Mouse (Mus musculus) forebrain, embryonic 15.5 days (tissue): ENCODE data around the gene Olfr259. TPM values are rescaled to one million over a fixed set of nuclear protein-coding genes. Genes with fewer than 3 reads are reported as not detected.

ENCODE experiments used
- ATAC-seq: fragments of 200-750 bp; cut with Nextera tagmentation; replicated peaks from 2 replicates; pipeline ENCODE4 v1.8.0; 2017; ENCODE audit warnings: mild to moderate bottlenecking, moderate TSS enrichment, moderate library complexity
- H3K27ac ChIP-seq: fragments of 300-500 bp; sonication (generic); replicated peaks from 2 replicates; pipeline ENCODE4 v1.5.1; 2015; ENCODE audit warnings: mild to moderate bottlenecking, inconsistent platforms
- H3K27me3 ChIP-seq: fragments of 300-500 bp; sonication (generic); 2 replicates; pipeline ENCODE4 v1.6.1; 2015; ENCODE audit warnings: inconsistent platforms
- H3K36me3 ChIP-seq: fragments of 300-500 bp; sonication (generic); 2 replicates; pipeline ENCODE4 v1.6.1; 2015; ENCODE audit warnings: mild to moderate bottlenecking, inconsistent platforms
- H3K4me1 ChIP-seq: fragments of 300-500 bp; sonication (generic); 2 replicates; pipeline ENCODE4 v1.6.1; 2015; ENCODE audit warnings: inconsistent platforms
- H3K4me2 ChIP-seq: fragments of 300-500 bp; sonication (generic); replicated peaks from 2 replicates; pipeline ENCODE4 v1.6.1; 2015; ENCODE audit warnings: mild to moderate bottlenecking, inconsistent platforms
- H3K4me3 ChIP-seq: fragments of 300-500 bp; sonication (generic); 2 replicates; pipeline ENCODE4 v1.5.1; 2015; ENCODE audit warnings: mild to moderate bottlenecking, inconsistent platforms
- H3K9ac ChIP-seq: fragments of 300-500 bp; sonication (generic); replicated peaks from 2 replicates; pipeline ENCODE4 v1.6.1; 2015; ENCODE audit warnings: mild to moderate bottlenecking, inconsistent platforms
- H3K9me3 ChIP-seq: fragments of 300-500 bp; sonication (generic); 2 replicates; pipeline ENCODE4 v1.6.1; 2016; ENCODE audit warnings: inconsistent platforms
- WGBS: fragments of 180-500 bp; shearing (Covaris S2); methylation state at CpG from one replicate; pipeline ENCODE4 v1.1.7; 2015; ENCODE audit warnings: mixed read lengths; 5-methylcytosine and 5-hydroxymethylcytosine counted together
- polyA plus RNA-seq: library from polyadenylated mRNA; unstranded; fragments of >200 nt; fragmentation: Nextera tagmentation; extraction: Ambion mirVana; gene quantifications from 2 replicates; pipeline ENCODE4 v1.2.1, GENCODE M21; 2015

Olfr259 gene
- polyA plus RNA-seq, result not detected in 2 replicates

- Histone ChIP-seq H3K36me3 (no peaks in the 10 kb centered on the region), H3K4me2 (no peak within 1 kb of the TSS), H3K9ac (no peak within 1 kb of the TSS), H3K27ac (no peak within 1 kb of the TSS), H3K4me1 (no peaks in the 10 kb centered on the region), H3K4me3 (no peak within 1 kb of the TSS), H3K9me3 (no peaks in the 10 kb centered on the region), H3K27me3 (no peaks in the 10 kb centered on the region)
- no peak for ATAC-seq
Observed at GRCm38 (mm10) chr2:87114467-87114866, at the start of gene Olfr259. Gene Olfr259, minus strand, starts transcription at chr2:87114567.

- no peak within 1 kb of the TSS for H3K9ac ChIP-seq
- H3K36me3 ChIP-seq, result no peaks in the 10 kb centered on the region
- H3K9me3 ChIP-seq, result no peaks in the 10 kb centered on the region
- H3K27me3 ChIP-seq, result no peaks in the 10 kb centered on the region
- H3K4me1 ChIP-seq, result no peaks in the 10 kb centered on the region
- H3K4me2 ChIP-seq, result no peak within 1 kb of the TSS
- H3K27ac ChIP-seq, result no peak within 1 kb of the TSS
- ATAC-seq, result no peak
- no peak within 1 kb of the TSS for H3K4me3 ChIP-seq
Observed at GRCm38 (mm10) chr2:87152524-87152923, 38.2 kb upstream of the Olfr259 start, which contains the start of gene Olfr1111. Gene Olfr1111, minus strand, starts transcription at chr2:87152624.

DNA sequence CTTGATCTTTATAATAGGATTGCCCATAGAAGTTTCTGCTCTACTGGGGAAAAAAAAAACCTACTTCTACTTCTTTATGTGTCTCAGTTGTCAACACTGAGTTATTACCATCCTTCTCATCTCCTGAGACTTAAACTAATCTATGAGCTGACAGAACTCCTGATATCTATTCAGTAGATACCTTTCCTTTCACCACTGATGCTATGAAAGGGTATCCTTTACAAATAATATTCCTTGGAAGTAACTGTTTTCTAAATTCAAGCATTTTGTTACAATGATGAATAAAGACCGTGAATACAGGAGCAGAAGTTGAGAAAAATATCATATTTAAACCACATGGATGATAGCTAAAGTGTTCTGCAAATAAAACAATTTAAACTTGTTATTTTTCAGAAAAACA is 25.8 kb upstream of the Olfr259 start, which contains the start of gene Olfr1110:
Olfr1110 (minus strand) TSS at position 101 of the 400 bp plus-strand sequence.
- H3K36me3 ChIP-seq, result no peaks in the 10 kb centered on the region
- no peaks in the 10 kb centered on the region for H3K27me3 ChIP-seq
- H3K9me3 ChIP-seq, result no peaks in the 10 kb centered on the region
- WGBS, result 79% methylated on average over 1 of the region's 1 CpGs
- H3K27ac ChIP-seq, result no peak within 1 kb of the TSS
- ATAC-seq, result no peak
- H3K4me2 ChIP-seq, result no peak within 1 kb of the TSS
- H3K9ac ChIP-seq, result no peak within 1 kb of the TSS
- no peaks in the 10 kb centered on the region for H3K4me1 ChIP-seq
- H3K4me3 ChIP-seq, result no peak within 1 kb of the TSS

- 33% methylated on average over 1 of the region's 1 CpGs for WGBS
- no peak within 1 kb of the TSS for H3K9ac ChIP-seq
- no peaks in the 10 kb centered on the region for H3K36me3 ChIP-seq
- no peaks in the 10 kb centered on the region for H3K9me3 ChIP-seq
- no peaks in the 10 kb centered on the region for H3K27me3 ChIP-seq
- H3K4me2 ChIP-seq, result no peak within 1 kb of the TSS
- H3K4me3 ChIP-seq, result no peak within 1 kb of the TSS
- no peaks in the 10 kb centered on the region for H3K4me1 ChIP-seq
- H3K27ac ChIP-seq, result no peak within 1 kb of the TSS
- no peak for ATAC-seq
Observed at GRCm38 (mm10) chr2:87095908-87096307, 18.5 kb downstream of the Olfr259 start, which contains the start of gene Olfr1109. Gene Olfr1109, minus strand, starts transcription at chr2:87096008.

DNA sequence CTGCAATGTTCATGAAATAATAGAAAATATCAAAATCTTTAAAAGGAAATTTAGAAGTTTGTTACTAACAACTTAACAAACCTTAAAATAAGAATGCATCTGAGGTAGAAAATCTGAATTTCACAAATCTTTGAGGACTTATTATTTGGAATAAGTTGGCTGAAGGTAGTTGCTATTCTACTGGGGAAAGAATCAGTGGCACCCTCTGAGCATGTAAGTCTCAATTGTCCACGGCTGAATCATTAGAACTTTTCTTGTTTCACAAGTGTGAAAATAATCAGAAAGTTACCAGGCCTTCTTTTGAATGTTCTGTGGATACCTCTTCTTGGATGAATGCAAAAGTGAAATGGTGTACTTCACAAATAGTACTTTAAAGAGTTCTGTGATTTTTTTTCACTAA is 38.6 kb downstream of the Olfr259 start, which contains the start of gene Olfr1107:
Olfr1107 (minus strand) TSS at position 101 of the 400 bp plus-strand sequence.
- Histone ChIP-seq H3K27ac (no peak within 1 kb of the TSS), H3K36me3 (no peaks in the 10 kb centered on the region), H3K4me3 (no peak within 1 kb of the TSS), H3K4me1 (no peaks in the 10 kb centered on the region), H3K9ac (no peak within 1 kb of the TSS), H3K27me3 (no peaks in the 10 kb centered on the region), H3K4me2 (no peak within 1 kb of the TSS), H3K9me3 (no peaks in the 10 kb centered on the region)
- WGBS, result 86% methylated on average over 1 of the region's 1 CpGs
- no peak for ATAC-seq

Other genes starting within 250 kb of the Olfr259 start
- gene Gm13723, start 239.8 kb downstream of the Olfr259 start, polyA plus RNA-seq, result not detected in 2 replicates
- gene Olfr1097, start 222.4 kb downstream of the Olfr259 start, polyA plus RNA-seq, result not detected in 2 replicates
- gene Olfr1098, start 190.0 kb downstream of the Olfr259 start, polyA plus RNA-seq, result not detected in 2 replicates
- not detected in 2 replicates for gene Olfr1099, start 153.9 kb downstream of the Olfr259 start, polyA plus RNA-seq
- not detected in 2 replicates for gene Olfr1100, start 134.6 kb downstream of the Olfr259 start, polyA plus RNA-seq
- not detected in 2 replicates for gene Olfr1101, start 123.3 kb downstream of the Olfr259 start, polyA plus RNA-seq
- not detected in 2 replicates for gene Olfr1102, start 116.2 kb downstream of the Olfr259 start, polyA plus RNA-seq
- gene Olfr1104, start 87.5 kb downstream of the Olfr259 start, polyA plus RNA-seq, result not detected in 2 replicates
- gene Olfr1105, start 78.0 kb downstream of the Olfr259 start, polyA plus RNA-seq, result not detected in 2 replicates
- not detected in 2 replicates for gene Olfr1106, start 62.3 kb downstream of the Olfr259 start, polyA plus RNA-seq
- not detected in 2 replicates for gene Olfr1107, start 38.8 kb downstream of the Olfr259 start, polyA plus RNA-seq
- gene Olfr1109, start 18.6 kb downstream of the Olfr259 start, polyA plus RNA-seq, result not detected in 2 replicates
- not detected in 2 replicates for gene Olfr1110, start 25.7 kb upstream of the Olfr259 start, polyA plus RNA-seq
- not detected in 2 replicates for gene Olfr1111, start 38.1 kb upstream of the Olfr259 start, polyA plus RNA-seq
- gene Olfr1112, start 73.2 kb upstream of the Olfr259 start, polyA plus RNA-seq, result not detected in 2 replicates
- not detected in 2 replicates for gene Olfr1113, start 94.4 kb upstream of the Olfr259 start, polyA plus RNA-seq
- gene Olfr1115, start 133.4 kb upstream of the Olfr259 start, polyA plus RNA-seq, result not detected in 2 replicates
- gene Olfr1116, start 153.0 kb upstream of the Olfr259 start, polyA plus RNA-seq, result not detected in 2 replicates
- gene Olfr1118, start 193.0 kb upstream of the Olfr259 start, polyA plus RNA-seq, result not detected in 2 replicates
- gene Olfr1120, start 240.2 kb upstream of the Olfr259 start, polyA plus RNA-seq, result not detected in 2 replicates